Mouse (Mus musculus) cerebellum, adult 9-10 months (tissue): Measurements from ENCODE around the gene Olfr328.
"Not testable (repeated sequence)": the region's sequence is repeated elsewhere in the genome, so short reads cannot be mapped to it uniquely, and the experiment has no call there.

Experiments
- DNase-seq: peaks from one replicate; pipeline ENCODE4 v3.0.0; 2022

The Olfr328 gene

GRCm38 (mm10) chr11:58555536-58555935, at the start of gene Olfr328:
Gene Olfr328, minus strand, starts transcription at chr11:58555636.
- DNase-seq: no peak

GRCm38 (mm10) chr11:58605228-58605627, 49.8 kb upstream of the Olfr328 start:
- DNase-seq: no peak

- DNase-seq: no peak
These were observed 49.3 kb upstream of the Olfr328 start for GRCm38 (mm10) chr11:58604688-58605087.

GRCm38 (mm10) chr11:58602800-58603560, 47.5 kb upstream of the Olfr328 start:
- DNase-seq: no peak

- no peak for DNase-seq
These were observed 46.6 kb upstream of the Olfr328 start for GRCm38 (mm10) chr11:58602062-58602461.

- no peak for DNase-seq
These were observed 42.4 kb upstream of the Olfr328 start for GRCm38 (mm10) chr11:58597837-58598236.

GRCm38 (mm10) chr11:58594814-58595213, 39.4 kb upstream of the Olfr328 start, which contains the start of gene Olfr324:
Gene Olfr324, plus strand, starts transcription at chr11:58595114.
- DNase-seq: no peak

- DNase-seq: no peak
These were observed 33.3 kb upstream of the Olfr328 start for GRCm38 (mm10) chr11:58588620-58589250.

- peak; percentile 12 for DNase-seq
These were observed 32.5 kb upstream of the Olfr328 start for GRCm38 (mm10) chr11:58587898-58588348.

- DNase-seq: no peak
These were observed 23.2 kb upstream of the Olfr328 start for GRCm38 (mm10) chr11:58578636-58579035.

- no peak for DNase-seq
These were observed 22.0 kb upstream of the Olfr328 start, which contains the start of gene Olfr325 for GRCm38 (mm10) chr11:58577430-58577829. Gene Olfr325, plus strand, starts transcription at chr11:58577730.

GRCm38 (mm10) chr11:58570405-58570804, 15.0 kb upstream of the Olfr328 start, which contains the start of gene Olfr224:
Gene Olfr224, minus strand, starts transcription at chr11:58570553.
- DNase-seq: no peak

GRCm38 (mm10) chr11:58546322-58546721, 9.1 kb downstream of the Olfr328 start, which contains the start of gene Olfr329-ps:
Gene Olfr329-ps, minus strand, starts transcription at chr11:58546422.
- DNase-seq: no peak

- DNase-seq: not testable (repeated sequence)
These were observed 20.7 kb downstream of the Olfr328 start, which contains the start of gene Olfr330 for GRCm38 (mm10) chr11:58534736-58535135. Gene Olfr330, minus strand, starts transcription at chr11:58534836.

GRCm38 (mm10) chr11:58519756-58520155, 35.7 kb downstream of the Olfr328 start:
- peak; percentile 30 for DNase-seq

GRCm38 (mm10) chr11:58518916-58519315, 36.5 kb downstream of the Olfr328 start:
- DNase-seq: peak; percentile 51

- not testable (repeated sequence) for DNase-seq
These were observed 46.4 kb downstream of the Olfr328 start for GRCm38 (mm10) chr11:58509058-58509457.

GRCm38 (mm10) chr11:58502472-58502871, 53.0 kb downstream of the Olfr328 start, which contains the start of gene Olfr331:
Gene Olfr331, minus strand, starts transcription at chr11:58502572.
- not testable (repeated sequence) for DNase-seq
